Mouse (Mus musculus) left cerebral cortex, adult 18-20 months (tissue): ENCODE measurements at regions not wholly inside any gene's neighbourhood (a gene's known extent, or its start where the extent isn't known, plus 50 kb on each side); places are given as distances from the start of the nearest gene placed in this dataset.

Experiments
- DNase-seq, 2 experiments: peaks; one replicate each; pipeline ENCODE4 v3.0.0; 2021 to 2022; ENCODE audit warnings: low spot score in 2 of 2, mixed read lengths in 1 of 2

DNA sequence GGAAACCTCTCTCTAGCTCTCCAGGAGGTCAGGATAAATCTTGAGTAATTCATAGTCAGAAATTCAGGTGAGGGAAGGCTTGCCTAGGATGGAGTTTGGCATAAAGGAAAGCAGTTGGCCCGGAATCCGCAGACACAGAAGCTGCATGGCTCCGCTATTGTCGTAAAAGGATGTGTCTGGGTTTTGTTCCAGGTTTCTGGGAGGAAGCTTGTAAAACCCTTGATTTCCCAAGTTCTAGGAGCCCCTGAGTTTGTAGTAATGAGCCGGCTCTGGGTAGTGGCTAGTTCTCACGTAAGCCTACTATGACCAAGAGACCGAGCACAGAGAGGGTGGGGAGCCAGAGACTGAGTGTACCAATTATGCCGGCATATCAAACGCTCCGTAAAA is 52.7 kb upstream of the Gm21915 start:
- DNase-seq: peak in 1 of 2 experiments; percentile 27

DNA sequence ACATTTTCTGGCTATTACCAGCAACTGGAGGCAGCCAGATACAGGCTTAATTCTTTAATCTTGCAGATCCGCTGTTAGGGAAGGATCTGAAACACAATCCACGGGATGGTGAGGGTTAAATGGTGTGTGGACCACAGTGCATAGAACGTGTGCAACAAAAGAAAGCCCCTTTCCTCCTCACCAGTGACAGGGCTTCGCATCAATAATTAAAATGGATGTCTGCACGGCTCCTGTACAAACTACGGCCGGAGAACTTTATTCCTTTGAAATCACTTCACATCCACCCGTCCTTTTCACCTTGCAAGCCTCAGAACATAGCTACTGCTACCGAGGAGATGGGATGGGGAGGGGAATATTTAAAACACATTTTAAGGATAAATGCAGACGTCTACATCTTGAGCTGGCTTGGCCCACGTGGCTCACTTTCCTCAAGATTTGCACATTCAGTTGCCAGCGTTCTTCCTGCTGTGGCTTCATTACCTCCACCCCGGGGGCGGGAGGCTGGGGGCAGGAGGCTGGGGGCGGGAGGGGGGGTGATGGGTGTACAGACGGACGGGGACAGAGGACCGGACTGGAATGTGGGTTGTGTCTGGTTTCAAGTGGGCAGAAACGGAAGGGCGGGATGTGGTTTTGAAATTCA is 53.3 kb upstream of the Gm21915 start:
- peak in 1 of 2 experiments; percentile 34 for DNase-seq

DNA sequence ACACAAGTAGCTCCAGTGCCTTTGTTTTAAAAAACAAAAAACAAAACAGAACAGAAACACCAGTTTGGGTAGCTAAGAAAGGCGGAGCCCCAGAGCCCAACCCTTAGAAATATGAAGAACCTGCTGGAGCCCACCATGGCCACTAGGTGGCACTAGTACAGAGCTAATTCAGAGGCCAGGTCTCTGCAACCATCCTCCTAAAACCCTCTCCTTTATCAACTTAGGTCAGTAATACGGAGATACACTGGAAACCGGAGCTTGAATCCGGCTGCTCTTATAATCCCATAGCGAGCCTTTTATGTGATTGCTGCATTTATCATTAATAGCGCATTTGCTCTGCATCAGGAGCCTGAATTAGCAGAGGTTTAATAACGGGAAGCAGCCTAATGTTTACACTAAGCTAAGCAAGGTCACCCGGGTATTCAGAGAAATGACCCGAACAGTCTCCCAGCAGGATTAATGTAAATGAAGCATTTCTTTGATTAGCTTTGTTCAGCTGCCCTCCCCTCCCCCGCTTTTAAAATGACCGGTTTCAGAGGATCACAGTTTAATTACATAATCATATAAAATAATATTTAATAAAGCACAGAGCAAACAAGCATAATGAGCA is 53.9 kb upstream of the Gm21915 start:
- DNase-seq: peak; percentile 78 to 81

DNA sequence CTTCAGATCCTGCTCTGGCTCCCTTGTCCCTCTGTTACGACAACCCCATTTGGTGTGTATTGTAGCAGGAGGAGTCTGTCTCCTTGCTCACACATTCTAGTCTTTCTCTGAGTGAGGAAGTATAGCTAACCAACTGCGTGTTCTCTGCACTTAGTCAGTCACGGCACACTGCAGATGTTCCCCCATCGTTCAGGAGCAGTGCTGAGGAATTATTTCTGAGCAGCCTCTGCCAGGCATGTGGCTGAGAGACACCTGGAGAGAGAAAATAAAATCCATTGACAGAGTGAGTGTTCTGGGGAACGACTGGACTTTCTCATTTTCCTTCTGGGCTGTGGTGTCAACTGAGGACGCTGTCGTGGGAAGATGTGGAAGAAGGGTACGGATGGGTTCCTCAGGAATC is 54.5 kb upstream of the Gm21915 start:
- no peak for DNase-seq

DNA sequence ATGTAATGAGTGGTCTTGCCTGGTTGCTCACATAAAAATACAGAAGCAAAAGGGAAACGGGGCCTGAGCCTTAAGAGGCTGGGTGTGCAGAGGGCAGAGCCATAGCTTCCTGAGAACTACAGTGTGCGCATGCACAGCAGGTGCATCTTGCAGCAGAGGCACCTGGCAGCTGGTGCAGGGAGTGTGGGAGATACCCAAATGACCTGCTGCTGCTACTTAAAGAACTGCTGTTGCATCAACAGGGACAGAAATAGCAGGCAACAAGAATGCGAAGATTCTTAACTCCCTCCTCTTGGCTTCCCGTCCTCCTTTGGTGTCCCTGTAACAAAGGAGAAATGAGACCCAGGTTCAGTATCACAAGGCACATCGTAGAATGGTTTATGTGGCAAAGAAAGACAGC is 56.3 kb upstream of the Gm21915 start:
- DNase-seq: no peak

DNA sequence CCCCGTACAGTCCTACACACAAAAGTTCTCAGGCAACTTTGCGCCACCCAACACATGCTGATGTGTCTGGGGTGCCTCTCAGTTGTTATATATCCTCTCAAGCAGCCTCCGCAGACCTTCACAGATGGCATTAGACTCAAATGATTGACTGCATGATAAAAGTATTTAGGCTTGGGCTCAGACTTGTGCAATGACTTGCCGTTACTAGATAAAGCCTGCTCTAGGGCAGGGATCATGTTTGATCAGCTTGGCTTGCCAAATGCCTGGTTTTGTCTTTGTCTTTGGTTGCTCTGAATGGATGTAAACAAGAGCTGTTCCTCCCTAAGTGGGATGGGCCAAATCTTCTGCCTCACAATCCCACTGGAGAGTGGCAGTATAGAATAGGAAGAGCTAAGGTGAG is 57.2 kb upstream of the Gm21915 start:
- no peak for DNase-seq

DNA sequence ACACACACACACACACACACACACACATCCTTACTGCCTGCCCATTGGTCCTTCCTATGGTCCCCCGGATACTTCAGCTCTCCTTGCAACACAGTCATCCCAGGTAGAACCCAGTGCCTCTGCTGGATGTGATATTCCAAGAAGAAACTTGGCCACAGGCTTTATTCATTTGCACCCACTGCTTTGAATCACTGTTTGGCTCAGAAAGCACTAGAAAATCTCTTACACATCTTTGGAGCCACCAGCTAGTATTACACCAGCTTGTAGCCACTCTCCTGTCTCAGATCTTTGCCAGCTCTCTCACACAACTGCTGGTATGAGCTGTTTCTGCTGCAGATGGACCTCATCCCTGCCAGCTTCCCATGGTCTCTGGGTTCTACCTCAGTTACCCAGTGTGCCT is 57.7 kb upstream of the Gm21915 start:
- DNase-seq: no peak

DNA sequence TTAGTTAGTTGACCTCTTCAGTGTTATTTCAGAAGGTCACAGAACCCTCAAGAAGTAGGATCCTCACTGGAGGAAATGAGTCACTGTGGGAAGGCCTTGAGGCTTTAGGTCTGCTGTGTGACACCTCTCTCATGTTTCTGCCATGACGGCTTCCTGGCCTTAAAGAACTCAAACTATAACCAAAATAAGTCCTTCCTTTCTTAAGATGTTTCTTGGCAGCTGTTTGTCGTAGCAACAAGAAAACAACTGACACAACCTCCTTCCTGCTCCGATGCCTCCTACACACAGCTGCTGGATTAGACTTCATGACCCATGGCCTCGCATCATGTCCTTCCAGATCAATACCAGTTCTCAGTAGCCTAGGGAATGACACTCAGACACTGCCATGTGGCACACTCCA is 58.1 kb upstream of the Gm21915 start:
- DNase-seq: no peak

DNA sequence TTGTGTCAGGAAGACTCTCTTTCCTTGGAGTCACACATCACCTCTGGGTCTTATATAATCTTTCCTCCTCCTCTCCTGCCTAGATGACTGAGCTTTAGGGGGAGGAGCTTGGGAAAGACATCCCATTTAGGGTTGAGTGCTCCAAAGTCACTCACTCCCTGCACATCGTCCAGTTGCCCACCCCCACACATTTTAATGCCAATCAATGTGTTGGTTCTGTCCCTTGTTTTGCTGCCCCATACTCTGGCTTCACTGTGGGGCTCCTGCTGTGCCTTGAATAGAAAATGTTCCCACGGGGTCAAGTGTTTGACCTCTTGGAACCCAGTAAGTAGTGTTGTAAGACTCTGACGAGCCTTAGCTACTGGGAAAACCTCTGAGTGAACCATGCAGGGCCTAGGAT is 58.8 kb upstream of the Gm21915 start:
- no peak for DNase-seq

DNA sequence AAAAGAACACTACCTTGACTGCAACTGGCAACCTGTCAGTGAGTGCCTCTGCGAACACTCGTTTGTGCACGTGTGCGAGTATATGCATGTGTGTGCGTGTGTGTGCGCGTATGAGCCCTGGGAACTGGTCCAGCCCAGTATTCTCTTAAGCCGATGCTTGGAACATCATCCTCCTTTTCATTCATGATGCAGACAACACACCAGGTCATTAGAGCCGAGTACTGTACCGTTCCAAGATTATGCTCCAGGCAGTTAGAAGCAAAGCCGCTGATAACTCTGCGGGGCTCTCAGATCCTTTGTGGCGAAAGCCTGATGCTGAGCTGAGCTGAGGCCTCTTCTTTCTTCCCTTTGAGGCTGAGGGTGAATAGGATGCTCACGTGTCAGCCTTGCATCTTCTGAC is 61.8 kb upstream of the Gm21915 start:
- DNase-seq: no peak

DNA sequence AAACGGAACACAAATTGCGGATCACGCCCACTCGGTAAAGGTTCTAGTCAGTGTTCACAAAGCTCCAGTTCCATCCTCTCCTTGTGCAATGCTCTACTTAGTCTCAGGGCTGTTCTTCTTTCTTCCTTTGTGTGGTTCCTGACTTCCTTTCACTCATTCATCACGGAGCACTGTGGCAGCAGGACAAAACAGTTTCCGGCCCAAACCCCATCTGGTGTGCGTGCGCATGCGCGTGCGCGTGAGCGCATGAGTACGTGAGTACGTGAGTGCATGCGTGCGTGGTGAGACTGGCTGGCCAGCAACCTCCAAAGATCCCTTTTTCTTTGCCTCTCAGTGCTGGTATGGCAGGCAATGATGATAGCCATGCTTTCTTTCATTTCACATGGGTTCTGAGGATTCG is 62.5 kb upstream of the Gm21915 start:
- DNase-seq: no peak

DNA sequence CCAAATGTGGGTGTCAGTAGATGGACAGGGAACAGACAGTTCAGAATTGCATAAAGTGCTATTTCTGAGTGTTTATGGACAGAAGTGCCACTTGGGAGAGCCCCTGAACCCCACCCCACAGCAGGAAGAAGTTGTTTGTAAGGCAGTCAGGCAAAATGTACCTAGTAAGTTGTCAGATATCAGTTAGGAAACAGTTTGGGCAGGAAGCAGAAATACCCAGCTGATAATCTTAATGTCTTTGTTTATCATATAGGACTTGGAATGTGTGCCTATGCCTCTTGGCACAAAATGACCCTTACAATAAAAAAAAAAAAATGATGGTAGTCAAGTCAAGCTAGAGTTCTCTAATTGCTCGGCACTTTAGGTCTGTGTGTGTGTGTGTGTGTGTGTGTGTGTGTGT is 66.9 kb upstream of the Gm21915 start:
- no peak for DNase-seq

DNA sequence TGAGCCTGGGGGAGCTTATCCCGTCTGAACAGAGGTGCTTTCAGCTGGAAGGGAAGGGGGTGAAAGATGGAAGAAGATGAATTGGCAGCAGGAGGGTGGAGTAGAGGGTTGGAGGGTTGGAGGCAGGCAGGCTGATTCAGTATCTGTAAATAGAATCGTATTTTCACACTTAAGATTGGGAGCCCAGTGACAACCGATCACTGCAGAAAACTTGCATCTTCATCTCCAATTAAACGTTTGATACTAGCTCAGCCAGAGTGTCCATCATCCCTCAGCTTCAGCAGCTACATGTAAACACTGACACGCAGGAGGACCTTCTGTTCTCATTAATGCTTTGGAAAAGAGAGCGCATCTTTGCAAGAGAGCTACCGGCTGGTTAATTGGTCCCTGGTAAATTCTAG is 67.2 kb upstream of the Gramd1b start:
- no peak for DNase-seq

DNA sequence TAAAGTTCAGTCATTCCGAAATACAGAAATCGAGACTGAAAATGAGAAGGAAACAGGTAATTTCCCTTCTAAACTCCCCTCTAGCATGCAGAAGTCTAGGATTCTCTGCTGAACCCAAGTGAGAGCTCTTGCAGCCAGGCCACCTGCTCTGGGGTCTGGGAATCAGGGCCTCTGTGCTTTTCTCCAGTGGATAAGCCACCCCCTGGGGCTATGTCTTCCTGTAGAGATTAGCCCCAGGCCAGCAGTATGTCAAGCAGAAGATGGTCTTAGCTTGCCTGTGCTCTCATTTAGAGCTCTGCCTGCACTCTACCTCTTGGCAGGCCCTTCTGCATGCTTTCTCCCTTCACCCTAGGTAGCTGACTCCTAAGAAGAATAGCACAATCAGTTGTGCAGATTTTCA is 56.2 kb upstream of the Gramd1b start:
- no peak for DNase-seq

DNA sequence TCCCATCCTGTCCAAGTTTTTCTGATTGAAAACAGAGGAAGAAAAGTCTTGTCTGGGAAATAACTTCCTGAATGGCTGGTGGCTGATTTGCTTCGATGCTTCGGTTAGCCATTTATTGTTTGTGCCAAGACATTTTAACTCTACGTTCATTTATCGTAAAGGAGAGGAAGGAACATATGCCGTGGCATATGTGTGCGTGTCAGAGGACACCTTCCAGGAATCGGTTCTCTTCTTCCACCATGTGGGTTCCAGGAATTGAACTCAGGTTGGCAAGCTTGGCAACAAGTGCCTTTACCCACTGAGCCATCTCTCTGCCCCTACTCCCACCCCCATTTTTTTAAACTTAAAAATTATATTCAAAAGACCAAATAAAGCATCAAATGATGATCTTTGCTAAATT is 55.4 kb upstream of the Gramd1b start:
- DNase-seq: no peak

DNA sequence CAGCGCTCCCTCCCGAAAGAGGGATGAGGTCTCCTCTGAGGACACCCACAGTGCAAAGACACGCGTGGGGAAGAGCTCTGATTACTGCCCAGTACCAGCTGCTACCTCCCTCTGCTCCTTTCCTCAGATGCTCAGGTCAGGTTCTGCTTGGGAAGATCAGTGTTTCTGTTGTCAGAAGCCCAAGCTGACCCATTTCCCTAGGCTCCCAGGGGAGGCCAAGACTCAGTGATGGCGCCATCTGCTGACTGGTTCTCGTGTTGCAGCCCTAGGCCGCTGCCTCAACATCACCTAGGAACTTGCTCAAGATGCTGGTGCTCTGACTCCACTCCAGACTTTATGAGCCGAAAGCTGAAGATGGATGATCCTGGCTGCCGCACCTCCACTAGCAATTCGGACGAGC is 52.4 kb upstream of the Gramd1b start:
- DNase-seq: peak; percentile 90 to 93

DNA sequence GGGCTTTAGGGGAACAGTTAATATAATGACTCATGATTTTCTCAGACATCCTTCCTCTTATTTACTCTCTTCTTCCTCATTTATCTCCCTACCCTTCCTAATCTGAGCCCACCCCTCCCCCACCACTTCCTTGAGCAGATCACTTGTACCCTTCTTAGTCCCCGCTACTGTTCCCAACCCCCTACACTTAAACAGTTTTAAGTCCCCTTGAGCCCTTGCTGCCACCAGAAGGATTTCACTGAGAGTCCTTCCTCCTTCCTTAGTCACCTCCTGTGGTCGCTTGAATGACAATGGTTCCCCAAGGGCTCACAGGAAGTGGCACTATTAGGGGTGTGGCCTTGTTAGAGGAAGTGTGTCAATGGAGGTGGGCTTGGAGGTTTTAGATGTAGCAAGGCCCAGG is 50.7 kb upstream of the Gramd1b start:
- DNase-seq: no peak
